Mouse (Mus musculus) intestine, embryonic 16.5 days (tissue): ENCODE results near the gene Mmp23. TPM values are rescaled to one million over a fixed set of nuclear protein-coding genes. Genes with fewer than 3 reads are reported as not detected.

Experiments used
- ATAC-seq: fragments of 200-750 bp; cut with Nextera tagmentation; 2 replicates; pipeline ENCODE4 v1.8.0; 2017; ENCODE audit warnings: moderate TSS enrichment, moderate library complexity
- H3K27ac ChIP-seq: fragments of 300-500 bp; sonication (generic); 2 replicates; pipeline ENCODE4 v1.5.1; 2014; ENCODE audit warnings: mild to moderate bottlenecking, low read length
- H3K27me3 ChIP-seq: fragments of 300-500 bp; sonication (generic); replicated peaks from 2 replicates; pipeline ENCODE4 v1.6.1; 2014; ENCODE audit warnings: low read length, control low read depth, mixed read lengths; ENCODE audit not compliant: control insufficient read depth, insufficient read depth
- H3K36me3 ChIP-seq: fragments of 300-500 bp; sonication (generic); 2 replicates; pipeline ENCODE4 v1.6.1; 2014; ENCODE audit warnings: low read length, control low read depth; ENCODE audit not compliant: control insufficient read depth, insufficient read depth
- H3K4me1 ChIP-seq: fragments of 300-500 bp; sonication (generic); 2 replicates; pipeline ENCODE4 v1.6.1; 2014; ENCODE audit warnings: low read length, control low read depth, mixed read lengths; ENCODE audit not compliant: control insufficient read depth, insufficient read depth
- H3K4me2 ChIP-seq: fragments of 300-500 bp; sonication (generic); 2 replicates; pipeline ENCODE4 v1.6.1; 2014; ENCODE audit warnings: low read depth, low read length, control low read depth
- H3K4me3 ChIP-seq: fragments of 300-500 bp; sonication (generic); 2 replicates; pipeline ENCODE4 v1.5.1; 2014; ENCODE audit warnings: mild to moderate bottlenecking, low read length
- H3K9ac ChIP-seq: fragments of 300-500 bp; sonication (generic); 2 replicates; pipeline ENCODE4 v1.6.1; 2014; ENCODE audit warnings: low read depth, low read length
- H3K9me3 ChIP-seq: fragments of 300-500 bp; sonication (generic); 2 replicates; pipeline ENCODE4 v1.6.1; 2016; ENCODE audit warnings: low read length, control low read depth; ENCODE audit not compliant: control insufficient read depth
- WGBS: fragments of 180-500 bp; shearing (Covaris S2); extraction: QIAGEN DNeasy Blood & Tissue Kit; methylation state at CpG from one replicate; pipeline ENCODE4 v1.1.7; 2014; 5-methylcytosine and 5-hydroxymethylcytosine counted together
- polyA plus RNA-seq: library from polyadenylated mRNA; unstranded; fragments of >200 nt; fragmentation: Nextera tagmentation; extraction: Ambion mirVana; gene quantifications from 2 replicates; pipeline ENCODE4 v1.2.1, GENCODE M21; 2015

Mmp23 gene
- polyA plus RNA-seq, 1 experiment from 2014 or later = 41.3 TPM

DNA sequence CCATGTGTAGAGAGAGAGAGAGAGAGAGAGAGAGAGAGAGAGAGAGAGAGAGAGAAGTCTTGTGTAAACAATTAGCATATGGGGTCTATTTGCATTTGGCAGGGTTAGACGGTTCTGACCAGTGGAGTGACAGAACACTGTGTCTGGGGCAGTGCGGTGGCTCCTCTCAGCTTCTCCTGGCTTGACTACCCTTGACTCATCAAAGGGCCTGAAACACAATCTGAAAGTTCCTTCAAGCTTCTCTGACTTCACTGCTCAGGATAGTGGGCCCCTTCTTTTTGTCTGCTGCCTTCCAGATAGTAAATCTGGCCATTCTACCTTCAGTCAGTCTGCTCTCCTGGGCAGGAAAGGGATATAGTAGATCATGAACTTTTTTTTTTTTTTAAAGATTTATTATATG, 46.4 kb downstream of the Mmp23 start:
- Histone ChIP-seq H3K4me3 (no peak overlapping the region), H3K36me3 (no peaks in the 10 kb centered on the region; the same call in 1 of the 2 replicates), H3K27me3 (no peaks in the 10 kb centered on the region), H3K9me3 (no peaks in the 10 kb centered on the region), H3K9ac (no peak overlapping the region), H3K27ac (no peak overlapping the region), H3K4me2 (no peak overlapping the region), H3K4me1 (peaks cover 9% of the 10 kb centered on the region)
- no peak for ATAC-seq
- WGBS = 66% methylated on average over 2 of the region's 2 CpGs

DNA sequence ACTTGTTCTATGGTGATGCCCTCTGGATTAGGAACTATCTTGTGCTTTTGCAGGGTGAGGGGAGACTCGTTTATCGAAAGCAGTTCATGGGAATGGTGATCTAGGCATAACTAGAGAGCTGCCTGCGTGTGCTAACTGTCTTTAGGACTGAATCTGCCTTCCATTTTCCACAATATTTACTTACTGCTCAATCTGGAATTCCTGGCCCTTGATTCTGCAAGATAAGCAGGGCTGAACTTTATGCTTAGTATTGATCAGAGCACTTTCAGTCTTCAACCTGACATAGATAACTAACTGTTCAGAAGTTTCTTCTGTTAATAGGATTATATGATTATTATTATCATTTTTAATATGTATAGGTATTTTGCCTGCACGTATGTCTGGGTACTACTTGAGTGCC, 48.1 kb downstream of the Mmp23 start:
- Histone ChIP-seq H3K4me2 (no peak overlapping the region), H3K27me3 (no peaks in the 10 kb centered on the region), H3K4me1 (peaks cover 9% of the 10 kb centered on the region), H3K36me3 (no peaks in the 10 kb centered on the region; the same call in 1 of the 2 replicates), H3K9me3 (no peaks in the 10 kb centered on the region), H3K27ac (no peak overlapping the region), H3K9ac (no peak overlapping the region), H3K4me3 (no peak overlapping the region)
- ATAC-seq = no peak
- WGBS = 78% methylated on average over 4 of the region's 4 CpGs

DNA sequence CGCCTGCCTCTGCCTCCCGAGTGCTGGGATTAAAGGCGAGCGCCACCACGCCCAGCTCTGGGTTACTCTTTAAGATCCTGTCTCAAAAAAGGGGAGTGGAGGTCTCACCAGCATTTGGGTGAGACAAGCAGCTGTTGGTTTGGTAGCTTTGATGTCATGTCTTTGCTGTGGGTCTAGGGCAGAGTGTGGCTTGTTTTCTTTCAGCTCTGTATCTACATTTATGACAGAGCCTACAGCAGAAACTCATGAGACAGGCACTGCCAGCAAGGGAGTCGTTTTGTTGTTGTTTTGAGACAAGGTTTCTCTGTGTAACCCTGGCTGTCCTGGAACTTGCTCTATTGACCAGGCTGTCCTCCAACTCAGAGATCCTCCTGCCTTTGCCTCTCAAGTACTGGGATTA, 49.4 kb downstream of the Mmp23 start:
- 94% methylated on average over 6 of the region's 6 CpGs for WGBS
- no peak for ATAC-seq

DNA sequence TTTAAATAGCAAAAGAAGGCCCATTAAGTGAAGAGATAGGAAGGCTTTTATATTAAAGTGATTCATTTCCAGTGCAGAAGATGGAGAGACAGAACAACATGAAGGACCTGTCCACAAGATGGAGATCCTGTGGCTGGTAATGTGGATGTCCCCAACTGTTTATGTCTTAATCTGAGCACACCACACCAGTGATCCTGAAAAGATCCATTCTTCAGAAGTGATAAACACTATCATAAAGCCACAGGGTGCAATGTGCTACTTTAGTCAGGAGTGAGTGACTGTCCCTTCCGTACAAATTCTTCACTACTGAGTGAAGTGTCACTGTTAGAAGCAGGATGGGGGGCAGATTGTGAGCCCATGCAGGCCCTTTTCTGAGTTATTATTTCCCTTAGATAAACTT, 50.4 kb downstream of the Mmp23 start:
- 89% methylated on average over 1 of the region's 1 CpGs for WGBS
- Histone ChIP-seq H3K4me3 (peak overlapping the region; percentile 98; the same call in 1 of the 2 replicates), H3K9ac (0 out of 2 replicates have a peak overlapping the region, but pooled peaks have one; percentile 98)

More for the DNA sequence above, 49.4 kb downstream of the Mmp23 start:
- Histone ChIP-seq H3K36me3 (no peaks in the 10 kb centered on the region), H3K4me1 (peaks cover 9% of the 10 kb centered on the region), H3K9ac (no peak overlapping the region), H3K9me3 (no peaks in the 10 kb centered on the region), H3K4me3 (no peak overlapping the region), H3K27ac (no peak overlapping the region), H3K27me3 (no peaks in the 10 kb centered on the region), H3K4me2 (no peak overlapping the region)

GRCm38 (mm10) chr4:155601997-155602456, 51.2 kb downstream of the Mmp23 start:
- no peaks in the 10 kb centered on the region for H3K36me3 ChIP-seq
- peak overlapping the region; percentile 99 for H3K27ac ChIP-seq
- H3K4me1 ChIP-seq = peaks cover 9% of the 10 kb centered on the region
- H3K4me3 ChIP-seq = peak overlapping the region; percentile 98
- H3K9me3 ChIP-seq = no peaks in the 10 kb centered on the region
- ATAC-seq = no peak
- H3K9ac ChIP-seq = peak overlapping the region; percentile 98
- peak overlapping the region; percentile 80 for H3K4me2 ChIP-seq
- WGBS = under 1% methylated on average over 31 of the region's 31 CpGs
- H3K27me3 ChIP-seq = no peaks in the 10 kb centered on the region

More for the DNA sequence above, 50.4 kb downstream of the Mmp23 start:
- Histone ChIP-seq H3K4me1 (peaks cover 9% of the 10 kb centered on the region), H3K36me3 (no peaks in the 10 kb centered on the region), H3K4me2 (peak overlapping the region; percentile 80), H3K9me3 (no peaks in the 10 kb centered on the region), H3K27me3 (no peaks in the 10 kb centered on the region), H3K27ac (no peak overlapping the region)
- no peak for ATAC-seq

DNA sequence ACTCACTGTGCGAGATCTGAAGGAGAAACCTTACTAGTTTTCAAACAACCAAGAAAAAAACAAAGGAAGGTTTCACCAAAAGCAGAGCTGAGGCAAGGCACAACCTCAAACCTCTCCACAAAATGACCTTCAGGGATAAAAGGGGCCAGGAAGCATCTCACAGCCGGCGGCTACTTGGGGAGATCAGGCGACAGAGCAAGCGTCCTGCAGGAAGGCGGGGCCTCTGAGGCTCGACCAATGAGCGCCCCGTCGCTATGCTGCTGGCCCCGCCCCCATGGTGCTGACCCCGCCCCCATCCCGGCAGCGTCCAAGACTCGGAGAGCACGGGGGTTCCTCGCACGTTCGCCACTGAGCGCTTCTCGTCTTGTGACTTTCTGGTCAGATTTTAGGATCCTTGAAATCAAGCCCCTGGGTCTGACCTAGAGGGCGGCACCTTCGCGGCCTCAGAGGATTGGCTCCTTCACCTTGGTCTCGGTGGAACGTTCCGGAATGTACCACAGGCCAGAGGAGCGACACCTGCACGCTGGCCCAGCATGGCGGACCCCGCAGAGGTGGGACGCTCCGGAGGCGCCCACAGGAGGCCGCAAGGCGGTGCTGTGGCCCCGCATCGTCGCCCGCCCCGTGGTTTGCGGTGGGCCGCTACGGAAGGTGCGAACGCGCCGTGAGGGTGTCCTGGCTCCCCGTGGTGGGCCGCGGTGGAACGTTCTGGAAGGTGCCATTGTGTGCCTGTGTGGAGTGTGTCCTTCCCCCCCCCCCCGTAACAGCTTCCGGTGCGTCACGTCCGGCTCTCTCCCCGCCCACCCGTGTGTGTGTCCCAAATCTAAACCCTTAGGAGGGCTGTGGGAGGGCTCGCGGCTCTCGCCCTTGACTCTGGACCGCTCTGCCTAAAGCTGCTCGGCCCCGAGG, 51.8 kb downstream of the Mmp23 start, which contains the start of gene Slc35e2:
Gene Slc35e2, plus strand, starts transcription at position 326 of the 906 bp plus-strand sequence.
- under 1% methylated on average over 65 of the region's 65 CpGs for WGBS

More for the DNA sequence above, 51.8 kb downstream of the Mmp23 start, which contains the start of gene Slc35e2:
- peak; percentile 97 for ATAC-seq
- H3K27me3 ChIP-seq = no peaks in the 10 kb centered on the region
- H3K9me3 ChIP-seq = no peaks in the 10 kb centered on the region
- peak within 1 kb of the TSS; percentile 98 for H3K4me3 ChIP-seq
- H3K36me3 ChIP-seq = no peaks in the 10 kb centered on the region
- peak within 1 kb of the TSS; percentile 80 for H3K4me2 ChIP-seq
- H3K4me1 ChIP-seq = peaks cover 9% of the 10 kb centered on the region
- H3K9ac ChIP-seq = peak within 1 kb of the TSS; percentile 98
- peak within 1 kb of the TSS; percentile 99 for H3K27ac ChIP-seq

Other genes with a start within 250 kb of the Mmp23 start
- 1.4 and 1.5 TPM in 2 replicates for gene Cfap74, start 244.2 kb downstream of the Mmp23 start, polyA plus RNA-seq
- 4.3 and 7.3 TPM in 2 replicates for gene Tmem52, start 184.3 kb downstream of the Mmp23 start, polyA plus RNA-seq
- gene Gnb1, start 162.0 kb downstream of the Mmp23 start, polyA plus RNA-seq = 300 and 376 TPM in 2 replicates
- 97.3 and 98.2 TPM in 2 replicates for gene Nadk, start 91.0 kb downstream of the Mmp23 start, polyA plus RNA-seq
- gene Slc35e2, start 52.0 kb downstream of the Mmp23 start, polyA plus RNA-seq = 6.2 and 7.1 TPM in 2 replicates
- gene Cdk11b, start 28.5 kb downstream of the Mmp23 start, polyA plus RNA-seq = 48.4 and 49.8 TPM in 2 replicates
- gene Gm10563, start 8.0 kb downstream of the Mmp23 start, polyA plus RNA-seq = not detected in 2 replicates
- 18.6 and 18.7 TPM in 2 replicates for gene Mib2, start 15.8 kb upstream of the Mmp23 start, polyA plus RNA-seq
- gene Fndc10, start 41.0 kb upstream of the Mmp23 start, polyA plus RNA-seq = 1.9 and 2.0 TPM in 2 replicates
- gene Ssu72, start 51.4 kb upstream of the Mmp23 start, polyA plus RNA-seq = 155 and 163 TPM in 2 replicates
- gene Tmem240, start 81.4 kb upstream of the Mmp23 start, polyA plus RNA-seq = 0.16 and 0.23 TPM in 2 replicates
- gene Atad3a, start 107.7 kb upstream of the Mmp23 start, polyA plus RNA-seq = 142 and 150 TPM in 2 replicates
- gene Vwa1, start 121.3 kb upstream of the Mmp23 start, polyA plus RNA-seq = 18.9 TPM in 2 replicates
- gene Tmem88b, start 132.5 kb upstream of the Mmp23 start, polyA plus RNA-seq = 0.89 and 1.1 TPM in 2 replicates
- not detected in 2 replicates for gene Ankrd65, start 137.1 kb upstream of the Mmp23 start, polyA plus RNA-seq
- gene Mrpl20, start 149.5 kb upstream of the Mmp23 start, polyA plus RNA-seq = 210 and 226 TPM in 2 replicates
- 130 and 131 TPM in 2 replicates for gene Ccnl2, start 159.1 kb upstream of the Mmp23 start, polyA plus RNA-seq
- gene Aurkaip1, start 177.9 kb upstream of the Mmp23 start, polyA plus RNA-seq = 180 and 196 TPM in 2 replicates
- gene Mxra8, start 186.3 kb upstream of the Mmp23 start, polyA plus RNA-seq = 76.3 and 80.5 TPM in 2 replicates
- gene Dvl1, start 194.0 kb upstream of the Mmp23 start, polyA plus RNA-seq = 3.7 and 4.7 TPM in 2 replicates
- gene Tas1r3, start 210.0 kb upstream of the Mmp23 start, polyA plus RNA-seq = 0.28 and 0.32 TPM in 2 replicates
- 23.6 and 24.9 TPM in 2 replicates for gene Cptp, start 216.1 kb upstream of the Mmp23 start, polyA plus RNA-seq
- 60.0 and 67.1 TPM in 2 replicates for gene Ints11, start 216.2 kb upstream of the Mmp23 start, polyA plus RNA-seq
- gene Pusl1, start 238.4 kb upstream of the Mmp23 start, polyA plus RNA-seq = 49.4 and 58.6 TPM in 2 replicates
- gene Acap3, start 238.4 kb upstream of the Mmp23 start, polyA plus RNA-seq = 9.8 and 10.8 TPM in 2 replicates